Mouse (Mus musculus) C2C12 (cell line): ENCODE measurements around the gene Prr5.

Experiments
- CEBPB ChIP-seq: IDR thresholded peaks from one replicate; pipeline ENCODE4 v1.6.1; 2011; ENCODE audit warnings: low read depth, mild to moderate bottlenecking, control low read depth, moderate library complexity
- CTCF ChIP-seq: IDR thresholded peaks from one replicate; pipeline ENCODE4 v1.5.1; 2011; ENCODE audit not compliant: control insufficient read depth, insufficient read depth, insufficient read length
- MAX ChIP-seq: IDR thresholded peaks from one replicate; pipeline ENCODE4 v1.6.1; 2011; ENCODE audit warnings: mild to moderate bottlenecking, control low read depth
- MYOD1 ChIP-seq: IDR thresholded peaks from one replicate; pipeline ENCODE4 v1.6.1; 2011; ENCODE audit warnings: low read depth; ENCODE audit not compliant: control insufficient read depth, insufficient read length
- MYOG ChIP-seq: IDR thresholded peaks from one replicate; pipeline ENCODE4 v1.6.1; 2011; ENCODE audit not compliant: control insufficient read depth, insufficient read length; ENCODE audit errors: extremely low read depth
- USF1 ChIP-seq: IDR thresholded peaks from one replicate; pipeline ENCODE4 v1.6.1; 2011; ENCODE audit warnings: low read depth, mild to moderate bottlenecking, control low read depth, moderate library complexity

GRCm38 (mm10) chr15:84627308-84627707 is 42.1 kb upstream of the Prr5 start:
- no peak for TF ChIP-seq CEBPB
- no peak for TF ChIP-seq USF1
- no peak for TF ChIP-seq CTCF
- no peak for TF ChIP-seq MYOD1
- no peak for TF ChIP-seq MAX
- TF ChIP-seq MYOG: no peak
